Comparison of ENCODE assay signal across 8 mouse cellular contexts in the genomic region with DNA sequence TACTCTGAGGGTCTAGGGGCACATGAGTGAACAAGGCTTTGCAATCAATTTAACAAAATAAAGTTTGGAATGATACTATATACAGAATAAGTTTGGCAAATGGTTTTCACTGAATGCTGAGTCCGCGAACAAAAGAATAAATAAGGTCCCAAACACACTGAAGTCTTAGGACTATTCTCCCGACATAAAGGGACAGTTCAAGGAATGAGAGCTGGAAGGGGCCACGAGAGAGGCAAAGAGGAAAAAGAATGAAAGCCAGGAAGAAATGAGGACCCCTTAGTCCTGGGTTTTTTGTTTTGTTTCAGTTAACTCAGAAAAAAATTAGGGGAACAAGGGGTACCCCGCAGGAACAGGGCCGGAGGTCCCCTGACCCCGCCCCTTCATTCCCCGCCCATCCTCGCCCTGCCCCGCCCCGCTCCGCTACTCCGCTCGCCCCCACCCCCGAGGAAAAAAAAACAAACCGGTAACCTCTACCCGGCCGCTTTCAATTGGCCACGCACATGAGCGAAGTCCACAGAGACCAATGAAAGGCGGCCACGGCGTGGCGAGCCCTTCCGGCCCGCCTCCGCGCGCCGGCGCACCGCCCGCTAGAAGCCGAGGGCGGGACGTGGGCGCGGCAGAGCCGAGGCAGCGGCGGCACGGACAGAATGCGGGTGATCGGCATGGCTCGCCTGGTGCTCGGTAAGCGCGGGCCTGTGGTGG. TPM values are rescaled to one million over a fixed set of nuclear protein-coding genes. Genes with fewer than 3 reads are reported as not detected.
A peak's percentile ranks its signal among the peaks of the same experiment; 100 is the strongest.
DNase-seq lines count a peak whose midpoint lies in the region; ATAC-seq and TF ChIP-seq lines count a peak whose summit lies in the region.

A gene (plus strand): TSS at position 575 of the 702 bp plus-strand sequence.

- intact Hi-C loops in heart, postnatal 36 days (cut with DNase I) = loop anchor here (10.0 kb wide), 2 partner anchors 279 to 671 kb away; a partner anchor contains a TSS

- WGBS in forebrain, embryonic 16.5 days = under 1% methylated on average over 43 of the region's 48 CpGs
- 2% methylated on average over 45 of the region's 48 CpGs for WGBS in lung, embryonic 14.5 days
- under 1% methylated on average over 48 of the region's 48 CpGs for WGBS in olfactory bulb, adult 2 months
- 5% methylated on average over 48 of the region's 48 CpGs for WGBS in thymus, adult 2 months

- H3K27me3 ChIP-seq in G1E (ENCODE audit: insufficient read depth, low read length) = peaks cover 3% of the 10 kb centered on the region; the same call in 1 of the 2 replicates
- H3K27me3 ChIP-seq in forebrain, embryonic 16.5 days (replicated peaks; ENCODE audit: control insufficient read depth, insufficient read depth, low read length) = no peaks in the 10 kb centered on the region
- H3K27me3 ChIP-seq in lung, embryonic 14.5 days (ENCODE audit: insufficient read depth, low read length) = no peaks in the 10 kb centered on the region
- no peaks in the 10 kb centered on the region for H3K27me3 ChIP-seq in thymus, adult 2 months (ENCODE audit: control insufficient read depth, insufficient read depth, low read length)

- H3K4me1 ChIP-seq in G1E (ENCODE audit: insufficient read depth, low read depth, low read length) = peaks cover 25% of the 10 kb centered on the region
- H3K4me1 ChIP-seq in forebrain, embryonic 16.5 days (replicated peaks; ENCODE audit: control insufficient read depth, insufficient read depth, low read length) = peaks cover 38% of the 10 kb centered on the region
- peaks cover 12% of the 10 kb centered on the region for H3K4me1 ChIP-seq in lung, embryonic 14.5 days (ENCODE audit: insufficient read depth)
- peaks cover 6% of the 10 kb centered on the region for H3K4me1 ChIP-seq in olfactory bulb, adult 2 months (ENCODE audit: control insufficient read depth, insufficient read depth, low read length)
- H3K4me1 ChIP-seq in thymus, adult 2 months (replicated peaks; ENCODE audit: control insufficient read depth, insufficient read depth, low read length) = peaks cover 5% of the 10 kb centered on the region

- peak; percentile 70 for TF ChIP-seq POLR2A in olfactory bulb, adult 2 months (IDR thresholded peaks at IDR 0.05; ENCODE audit: insufficient read depth, low read depth, low read length)
- peak; percentile 93 for TF ChIP-seq POLR2A in thymus, adult 2 months (IDR thresholded peaks at IDR 0.05; ENCODE audit: control insufficient read depth, extremely low read depth, insufficient read depth, low read length, poor library complexity)

- H3K4me2 ChIP-seq in forebrain, embryonic 16.5 days (ENCODE audit: low read length) = peak within 1 kb of the TSS; percentile 55
- H3K4me2 ChIP-seq in lung, embryonic 14.5 days = peak within 1 kb of the TSS; percentile 91

- peak; percentile 97 for DNase-seq in G1E (ENCODE audit: low spot score)
- DNase-seq in cerebellum, adult 18-20 months = peak; percentile 92 to 94
- peak; percentile 91 for DNase-seq in heart, postnatal 36 days
- DNase-seq in layer of hippocampus, adult 2 months (ENCODE audit: low spot score in 2 of 2) = peak; percentile 89 to 91
- peak; percentile 98 for DNase-seq in lung, embryonic 14.5 days
- DNase-seq in thymus, adult 2 months = peak; percentile 90

- H3K4me3 ChIP-seq in G1E (ENCODE audit: low read depth, low read length) = peak within 1 kb of the TSS; percentile 85
- H3K4me3 ChIP-seq in forebrain, embryonic 16.5 days (replicated peaks; ENCODE audit: low read length) = peak within 1 kb of the TSS; percentile 93
- H3K4me3 ChIP-seq in layer of hippocampus, adult 2 months = peak within 1 kb of the TSS; percentile 96
- peak within 1 kb of the TSS; percentile 95 for H3K4me3 ChIP-seq in lung, embryonic 14.5 days (ENCODE audit: low read depth, low read length)
- peak within 1 kb of the TSS; percentile 77 for H3K4me3 ChIP-seq in olfactory bulb, adult 2 months (ENCODE audit: insufficient read depth, low read depth, low read length)
- peak within 1 kb of the TSS; percentile 94 for H3K4me3 ChIP-seq in thymus, adult 2 months (ENCODE audit: control insufficient read depth, insufficient read depth, low read length)

- peaks cover 28% of the 10 kb centered on the region for H3K36me3 ChIP-seq in G1E (replicated peaks)
- peaks cover 11% of the 10 kb centered on the region for H3K36me3 ChIP-seq in forebrain, embryonic 16.5 days (ENCODE audit: control insufficient read depth, insufficient read depth)
- peaks cover 29% of the 10 kb centered on the region for H3K36me3 ChIP-seq in lung, embryonic 14.5 days (ENCODE audit: insufficient read depth)
- peaks cover 10% of the 10 kb centered on the region for H3K36me3 ChIP-seq in thymus, adult 2 months (ENCODE audit: control insufficient read depth, insufficient read depth, low read length)

- TF ChIP-seq CTCF in G1E (IDR thresholded peaks at IDR 0.05; ENCODE audit: low read depth, low read length) = no peak
- TF ChIP-seq CTCF in layer of hippocampus, adult 2 months (conservative IDR thresholded peaks at IDR 0.05) = no peak
- TF ChIP-seq CTCF in lung, embryonic 14.5 days (IDR thresholded peaks at IDR 0.05; ENCODE audit: low read depth) = no peak
- no peak for TF ChIP-seq CTCF in olfactory bulb, adult 2 months (IDR thresholded peaks at IDR 0.05; ENCODE audit: insufficient read depth, low read depth, low read length)
- TF ChIP-seq CTCF in thymus, adult 2 months (IDR thresholded peaks at IDR 0.05; ENCODE audit: borderline replicate concordance, control insufficient read depth, extremely low read depth, insufficient read depth, low read length, poor library complexity) = peak; percentile 58; the same call in 1 of the 2 replicates

- peak within 1 kb of the TSS; percentile 94 for H3K9ac ChIP-seq in forebrain, embryonic 16.5 days (replicated peaks; ENCODE audit: low read depth, low read length)
- H3K9ac ChIP-seq in lung, embryonic 14.5 days = peak within 1 kb of the TSS; percentile 93

- peaks cover under 1% of the 10 kb centered on the region for H3K9me3 ChIP-seq in G1E (replicated peaks)
- H3K9me3 ChIP-seq in forebrain, embryonic 16.5 days (ENCODE audit: control insufficient read depth, low read length) = no peaks in the 10 kb centered on the region
- no peaks in the 10 kb centered on the region for H3K9me3 ChIP-seq in lung, embryonic 14.5 days (ENCODE audit: low read depth, low read length)

- peak within 1 kb of the TSS; percentile 89 for H3K27ac ChIP-seq in forebrain, embryonic 16.5 days (ENCODE audit: low read length)
- H3K27ac ChIP-seq in layer of hippocampus, adult 2 months = peak within 1 kb of the TSS; percentile 92
- H3K27ac ChIP-seq in lung, embryonic 14.5 days (ENCODE audit: low read depth) = peak within 1 kb of the TSS; percentile 86
- H3K27ac ChIP-seq in olfactory bulb, adult 2 months (ENCODE audit: insufficient read depth, low read depth, low read length) = no peak within 1 kb of the TSS
- H3K27ac ChIP-seq in thymus, adult 2 months (ENCODE audit: control insufficient read depth, insufficient read depth, low read length) = no peak within 1 kb of the TSS

- ATAC-seq in G1E (ENCODE audit: extremely low read depth, insufficient number of reproducible peaks, low FRiP score, poor library complexity, severe bottlenecking) = peak; percentile 96
- ATAC-seq in forebrain, embryonic 16.5 days = peak; percentile 99
- ATAC-seq in lung, embryonic 14.5 days (ENCODE audit: insufficient read depth) = peak; percentile 99

RNA-seq across cellular contexts. Expression of the gene that starts here (rescaled TPM):
- total RNA-seq in G1E (2014; fragmentation: Nextera tagmentation) (43.0 and 47.0 TPM in 2 replicates), G1E (2017) (112 and 115 TPM in 2 replicates)
- 6.4 and 12.3 TPM in 2 replicates for polyA plus RNA-seq in G1E (2012)
- polyA plus RNA-seq in forebrain, embryonic 16.5 days (2015; fragmentation: Nextera tagmentation; extraction: Ambion mirVana) = 333 and 384 TPM in 2 replicates
- total RNA-seq in heart, postnatal 36 days (2021) = 100 to 1,000 TPM in 1 of 2 experiments, 10 to 100 TPM in 1; 98.3 to 112 TPM
- total RNA-seq in layer of hippocampus, adult 2 months (2021) = 100 to 1,000 TPM; 122 to 139 TPM
- 676 and 706 TPM in 2 replicates for polyA plus RNA-seq in lung, embryonic 14.5 days (2014; fragmentation: Nextera tagmentation; extraction: Ambion mirVana)
- polyA plus RNA-seq in olfactory bulb, adult 2 months (2012; ENCODE audit: insufficient read depth, insufficient read length, low replicate concordance, missing spikeins) = not detected in 2 replicates
- 46.6 and 49.2 TPM in 2 replicates for polyA plus RNA-seq in thymus, adult 2 months (2012; rRNA removed)

Comparison
In these comparisons a context has a peak if more than half of its experiments do, and no peak if none do; other contexts are left out.
1. H3K27ac ChIP-seq: peak in forebrain, embryonic 16.5 days (single experiment), layer of hippocampus, adult 2 months (single experiment) and lung, embryonic 14.5 days (single experiment); none in olfactory bulb, adult 2 months (single experiment) and thymus, adult 2 months (single experiment).
2. Peak in every context shown above with its lines, with median percentiles within 50 percentile points of each other: ATAC-seq, DNase-seq and H3K4me3 ChIP-seq.